ENCODE assay signal across 8 mouse cellular contexts in the genomic region with DNA sequence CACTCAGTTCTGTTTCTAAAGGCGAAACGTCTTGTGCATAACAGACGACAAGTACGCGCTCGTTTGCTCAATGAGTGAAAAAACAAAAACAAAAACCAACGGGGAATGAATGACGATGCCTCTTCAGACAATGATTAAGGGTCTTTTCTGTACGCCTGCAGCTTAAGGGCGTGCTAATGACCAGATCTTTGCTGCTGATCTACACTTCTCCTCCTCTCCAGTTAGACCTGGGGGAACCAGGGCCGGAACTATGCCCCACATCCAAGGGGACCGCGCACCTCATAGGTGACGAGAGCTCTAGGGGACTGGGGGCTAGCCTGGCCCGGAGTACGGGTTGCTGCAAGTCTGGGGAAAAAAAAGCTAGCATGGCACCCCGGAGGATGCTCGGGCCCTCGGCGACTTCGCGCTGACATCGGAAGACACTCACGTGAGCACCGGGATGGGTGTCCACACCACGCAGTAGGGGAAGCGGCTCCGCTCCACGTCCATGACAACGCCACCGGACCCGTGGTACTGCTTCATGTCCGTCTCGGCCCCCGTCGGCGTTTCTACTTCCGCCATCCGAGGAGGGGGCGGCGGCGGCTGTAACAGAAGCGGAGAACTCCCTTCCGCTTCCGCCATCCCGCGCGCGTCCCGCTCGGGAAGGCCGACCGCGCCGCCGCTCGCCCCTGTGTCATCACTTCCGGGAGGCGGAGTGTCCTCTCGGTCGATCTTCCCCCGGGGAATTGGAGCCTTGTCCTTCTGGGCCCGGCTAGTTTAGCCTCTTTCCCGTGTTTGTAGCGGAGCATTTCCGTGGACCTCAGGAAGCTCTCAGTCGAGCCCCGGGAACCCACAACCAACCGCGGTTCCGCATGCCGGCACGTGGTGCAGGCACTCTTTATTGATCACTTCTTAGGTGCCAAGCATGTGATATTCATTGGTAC. TPM values are rescaled to one million over a fixed set of nuclear protein-coding genes. Genes with fewer than 3 reads are reported as not detected.
DNase-seq lines count a peak whose midpoint lies in the region; ATAC-seq and TF ChIP-seq lines count a peak whose summit lies in the region.

A gene (minus strand): TSS at position 689 of the 923 bp plus-strand sequence.

- under 1% methylated on average over 73 of the region's 73 CpGs for WGBS in forebrain, embryonic 10.5 days
- WGBS in heart, embryonic 15.5 days: under 1% methylated on average over 73 of the region's 73 CpGs
- under 1% methylated on average over 72 of the region's 73 CpGs for WGBS in liver, embryonic 14.5 days (ENCODE audit: insufficient replicate concordance)
- under 1% methylated on average over 71 of the region's 73 CpGs for WGBS in neural tube, embryonic 11.5 days
- WGBS in stomach, postnatal 0 days: under 1% methylated on average over 73 of the region's 73 CpGs

- DNase-seq in c-Kit-negative CD71-positive TER-119-positive erythroid progenitor cells, embryonic 14.5 days (ENCODE audit: low read depth, low spot score): peak; percentile 90
- peak; percentile 95 for DNase-seq in forebrain, embryonic 10.5 days (ENCODE audit: extremely low spot score, low spot score)
- DNase-seq in kidney, postnatal 25 days: peak; percentile 95 to 97
- peak; percentile 85 to 91 (median 89) for DNase-seq in liver, embryonic 14.5 days (ENCODE audit: low read depth in 3 of 3, low spot score in 3 of 3)
- DNase-seq in neural tube, embryonic 11.5 days (ENCODE audit: low spot score): peak; percentile 95
- peak; percentile 95 for DNase-seq in stomach, postnatal 0 days (ENCODE audit: low spot score)

- ATAC-seq in CD4-positive, CD25-positive, alpha-beta regulatory T cell, adult 4 months: peak; percentile 88
- ATAC-seq in heart, embryonic 15.5 days (replicated peaks; ENCODE audit: insufficient number of reproducible peaks, insufficient read depth, low FRiP score, low read depth): peak; percentile 91
- peak; percentile 95 for ATAC-seq in liver, embryonic 14.5 days (ENCODE audit: insufficient read depth)
- ATAC-seq in neural tube, embryonic 11.5 days (ENCODE audit: insufficient read depth, low FRiP score, low TSS enrichment): peak; percentile 89
- peak; percentile 97 for ATAC-seq in stomach, postnatal 0 days (ENCODE audit: low FRiP score, low TSS enrichment)

- no peaks in the 10 kb centered on the region for H3K27me3 ChIP-seq in forebrain, embryonic 10.5 days (ENCODE audit: poor library complexity, severe bottlenecking)
- no peaks in the 10 kb centered on the region for H3K27me3 ChIP-seq in heart, embryonic 15.5 days
- no peaks in the 10 kb centered on the region for H3K27me3 ChIP-seq in liver, embryonic 14.5 days (ENCODE audit: control insufficient read depth, insufficient read depth, low read length)
- no peaks in the 10 kb centered on the region for H3K27me3 ChIP-seq in neural tube, embryonic 11.5 days (ENCODE audit: control insufficient read depth, insufficient read depth, low read length)
- H3K27me3 ChIP-seq in stomach, postnatal 0 days (ENCODE audit: control insufficient read depth, insufficient read depth, low read length): no peaks in the 10 kb centered on the region

- H3K9me3 ChIP-seq in forebrain, embryonic 10.5 days: no peaks in the 10 kb centered on the region
- H3K9me3 ChIP-seq in heart, embryonic 15.5 days (replicated peaks): no peaks in the 10 kb centered on the region
- no peaks in the 10 kb centered on the region for H3K9me3 ChIP-seq in liver, embryonic 14.5 days (ENCODE audit: control insufficient read depth, low read length)
- H3K9me3 ChIP-seq in neural tube, embryonic 11.5 days (ENCODE audit: control insufficient read depth, low read length): no peaks in the 10 kb centered on the region
- H3K9me3 ChIP-seq in stomach, postnatal 0 days (ENCODE audit: control insufficient read depth, low read length): no peaks in the 10 kb centered on the region

- peaks cover 42% of the 10 kb centered on the region for H3K4me1 ChIP-seq in forebrain, embryonic 10.5 days
- H3K4me1 ChIP-seq in heart, embryonic 15.5 days (replicated peaks): peaks cover 34% of the 10 kb centered on the region
- peaks cover 10 to 24% of the 10 kb centered on the region in 2 experiments for H3K4me1 ChIP-seq in liver, embryonic 14.5 days (replicated peaks; ENCODE audit: control insufficient read depth in 2 of 2, insufficient read depth in 2 of 2, low read length in 1 of 2)
- H3K4me1 ChIP-seq in neural tube, embryonic 11.5 days (ENCODE audit: control insufficient read depth, insufficient read depth, low read length): peaks cover 8% of the 10 kb centered on the region
- H3K4me1 ChIP-seq in stomach, postnatal 0 days (replicated peaks; ENCODE audit: control insufficient read depth, insufficient read depth): no peaks in the 10 kb centered on the region; the same call in none of the 2 replicates

- no peak for TF ChIP-seq EP300 in liver, embryonic 14.5 days (IDR thresholded peaks at IDR 0.05; ENCODE audit: low read depth)
- TF ChIP-seq EP300 in stomach, postnatal 0 days (optimal IDR thresholded peaks at IDR 0.05): no peak

- H3K27ac ChIP-seq in forebrain, embryonic 10.5 days: peak within 1 kb of the TSS; percentile 91
- peak within 1 kb of the TSS; percentile 92 for H3K27ac ChIP-seq in heart, embryonic 15.5 days
- peak within 1 kb of the TSS; percentile 84 for H3K27ac ChIP-seq in liver, embryonic 14.5 days
- H3K27ac ChIP-seq in neural tube, embryonic 11.5 days (ENCODE audit: low read depth, low read length): peak within 1 kb of the TSS; percentile 89
- H3K27ac ChIP-seq in stomach, postnatal 0 days (replicated peaks): peak within 1 kb of the TSS; percentile 93

- TF ChIP-seq CTCF in liver, embryonic 14.5 days (IDR thresholded peaks at IDR 0.05; ENCODE audit: low read depth): no peak
- no peak for TF ChIP-seq CTCF in stomach, postnatal 0 days (IDR thresholded peaks at IDR 0.05; ENCODE audit: low read depth)

- H3K4me2 ChIP-seq in heart, embryonic 15.5 days: peak within 1 kb of the TSS; percentile 77
- H3K4me2 ChIP-seq in liver, embryonic 14.5 days (ENCODE audit: low read depth): peak within 1 kb of the TSS; percentile 85
- peak within 1 kb of the TSS; percentile 56 for H3K4me2 ChIP-seq in neural tube, embryonic 11.5 days (ENCODE audit: low read depth)
- peak within 1 kb of the TSS; percentile 77 for H3K4me2 ChIP-seq in stomach, postnatal 0 days (replicated peaks; ENCODE audit: low read depth)

- peak within 1 kb of the TSS; percentile 61 for H3K9ac ChIP-seq in heart, embryonic 15.5 days
- H3K9ac ChIP-seq in liver, embryonic 14.5 days (replicated peaks): peak within 1 kb of the TSS; percentile 81
- H3K9ac ChIP-seq in neural tube, embryonic 11.5 days (ENCODE audit: low read length): peak within 1 kb of the TSS; percentile 85
- H3K9ac ChIP-seq in stomach, postnatal 0 days (ENCODE audit: low read length): peak within 1 kb of the TSS; percentile 88

- H3K36me3 ChIP-seq in forebrain, embryonic 10.5 days (replicated peaks): peaks cover 29% of the 10 kb centered on the region
- no peaks in the 10 kb centered on the region for H3K36me3 ChIP-seq in heart, embryonic 15.5 days
- H3K36me3 ChIP-seq in liver, embryonic 14.5 days (replicated peaks; ENCODE audit: control insufficient read depth, insufficient read depth, low read depth): no peaks in the 10 kb centered on the region
- H3K36me3 ChIP-seq in neural tube, embryonic 11.5 days (ENCODE audit: control insufficient read depth, insufficient read depth, low read length): no peaks in the 10 kb centered on the region
- H3K36me3 ChIP-seq in stomach, postnatal 0 days (ENCODE audit: control insufficient read depth, insufficient read depth, low read length): no peaks in the 10 kb centered on the region

- H3K4me3 ChIP-seq in forebrain, embryonic 10.5 days: peak within 1 kb of the TSS; percentile 85
- peak within 1 kb of the TSS; percentile 67 for H3K4me3 ChIP-seq in heart, embryonic 15.5 days
- H3K4me3 ChIP-seq in liver, embryonic 14.5 days (ENCODE audit: insufficient read depth in 1 of 2, low read depth in 2 of 2, low read length in 2 of 2): peak within 1 kb of the TSS; percentile 90 to 91
- peak within 1 kb of the TSS; percentile 72 for H3K4me3 ChIP-seq in neural tube, embryonic 11.5 days (ENCODE audit: low read depth, low read length)
- peak within 1 kb of the TSS; percentile 89 for H3K4me3 ChIP-seq in stomach, postnatal 0 days (ENCODE audit: low read depth, low read length)

RNA-seq across cellular contexts. Expression of the gene that starts here (rescaled TPM):
- polyA plus RNA-seq in CD4-positive, CD25-positive, alpha-beta regulatory T cell, adult 4 months (2017; shearing (Covaris generic)): 10 to 100 TPM; 83.4 to 93.2 TPM
- polyA plus RNA-seq in forebrain, embryonic 10.5 days (2016; fragmentation: Nextera tagmentation; extraction: Ambion mirVana): 85.8 and 91.6 TPM in 2 replicates
- polyA plus RNA-seq in heart, embryonic 15.5 days (2015; fragmentation: Nextera tagmentation; extraction: Ambion mirVana): 46.1 and 58.9 TPM in 2 replicates
- polyA plus RNA-seq in liver, embryonic 14.5 days (2012; rRNA removed): 31.6 and 35.3 TPM in 2 replicates
- polyA plus RNA-seq in liver, embryonic 14.5 days (2014; fragmentation: Nextera tagmentation; extraction: Ambion mirVana): 36.4 and 38.7 TPM in 2 replicates
- 79.0 and 91.0 TPM in 2 replicates for polyA plus RNA-seq in neural tube, embryonic 11.5 days (2014; fragmentation: Nextera tagmentation; extraction: Ambion mirVana)
- 51.4 and 53.9 TPM in 2 replicates for polyA plus RNA-seq in stomach, postnatal 0 days (2015; fragmentation: Nextera tagmentation; extraction: Ambion mirVana)

Comparison
In these comparisons a context has a peak if more than half of its experiments do, and no peak if none do; other contexts are left out.
1. Peak in every context shown above with its lines: DNase-seq, ATAC-seq, H3K4me3 ChIP-seq and H3K27ac ChIP-seq.